Mouse (Mus musculus): ENCODE measurements around the gene Fbxo45. TPM values are rescaled to one million over a fixed set of nuclear protein-coding genes. Genes with fewer than 3 reads are reported as not detected.

Gene Fbxo45
- polyA plus RNA-seq, 1 experiment from 2014 or later: 20.3 TPM

MicroRNA genes within 50 kb of the gene (microRNA counts, 519-probe panel; counts per million panel counts)
- not detected for microRNA mmu-miR-1946a

Small RNAs within 50 kb of the gene (microRNA-seq; reads per million reads assigned to microRNA genes)
- gene Mir1946a: not detected

Other genes with a start within 250 kb of the Fbxo45 start
- gene Senp5, start 243.9 kb downstream of the Fbxo45 start, polyA plus RNA-seq (2014; fragmentation: Nextera tagmentation; extraction: Ambion mirVana): 8.4 and 10.1 TPM in 2 replicates
- 30.6 and 34.5 TPM in 2 replicates for gene Pak2, start 167.8 kb downstream of the Fbxo45 start, polyA plus RNA-seq (2014; fragmentation: Nextera tagmentation; extraction: Ambion mirVana)
- gene Pigx, start 147.4 kb downstream of the Fbxo45 start, polyA plus RNA-seq (2014; fragmentation: Nextera tagmentation; extraction: Ambion mirVana): 96.8 and 109 TPM in 2 replicates
- gene Cep19, start 147.4 kb downstream of the Fbxo45 start, polyA plus RNA-seq (2014; fragmentation: Nextera tagmentation; extraction: Ambion mirVana): 50.3 and 53.0 TPM in 2 replicates
- gene Nrros, start 81.6 kb downstream of the Fbxo45 start, polyA plus RNA-seq (2014; fragmentation: Nextera tagmentation; extraction: Ambion mirVana): 6.9 and 7.9 TPM in 2 replicates
- not detected in 2 replicates for gene Bex6, start 67.3 kb downstream of the Fbxo45 start, polyA plus RNA-seq (2014; fragmentation: Nextera tagmentation; extraction: Ambion mirVana)
- 11.0 and 15.6 TPM in 2 replicates for gene Wdr53, start 69 bp upstream of the Fbxo45 start, polyA plus RNA-seq (2014; fragmentation: Nextera tagmentation; extraction: Ambion mirVana)
- gene Smco1, start 24.3 kb upstream of the Fbxo45 start, polyA plus RNA-seq (2014; fragmentation: Nextera tagmentation; extraction: Ambion mirVana): 0.19 TPM in 1 of 2 replicates, not detected in the other
- 23.2 and 28.0 TPM in 2 replicates for gene Rnf168, start 30.3 kb upstream of the Fbxo45 start, polyA plus RNA-seq (2014; fragmentation: Nextera tagmentation; extraction: Ambion mirVana)
- gene Ubxn7, start 85.1 kb upstream of the Fbxo45 start, polyA plus RNA-seq (2014; fragmentation: Nextera tagmentation; extraction: Ambion mirVana): 23.4 and 23.8 TPM in 2 replicates
- not detected in 2 replicates for gene Tm4sf19, start 153.3 kb upstream of the Fbxo45 start, polyA plus RNA-seq (2014; fragmentation: Nextera tagmentation; extraction: Ambion mirVana)
- 37.5 and 49.7 TPM in 2 replicates for gene Tctex1d2, start 172.5 kb upstream of the Fbxo45 start, polyA plus RNA-seq (2014; fragmentation: Nextera tagmentation; extraction: Ambion mirVana)
- gene Pcyt1a, start 183.8 kb upstream of the Fbxo45 start, polyA plus RNA-seq (2014; fragmentation: Nextera tagmentation; extraction: Ambion mirVana): 53.1 and 54.5 TPM in 2 replicates
- gene Slc51a, start 240.7 kb upstream of the Fbxo45 start, polyA plus RNA-seq (2014; fragmentation: Nextera tagmentation; extraction: Ambion mirVana): 0.23 and 0.47 TPM in 2 replicates
- gene Zdhhc19, start 249.1 kb upstream of the Fbxo45 start, polyA plus RNA-seq (2014; fragmentation: Nextera tagmentation; extraction: Ambion mirVana): not detected in 2 replicates